Mouse (Mus musculus): Measurements from ENCODE around the gene Pigx.

Gene Pigx

DNA sequence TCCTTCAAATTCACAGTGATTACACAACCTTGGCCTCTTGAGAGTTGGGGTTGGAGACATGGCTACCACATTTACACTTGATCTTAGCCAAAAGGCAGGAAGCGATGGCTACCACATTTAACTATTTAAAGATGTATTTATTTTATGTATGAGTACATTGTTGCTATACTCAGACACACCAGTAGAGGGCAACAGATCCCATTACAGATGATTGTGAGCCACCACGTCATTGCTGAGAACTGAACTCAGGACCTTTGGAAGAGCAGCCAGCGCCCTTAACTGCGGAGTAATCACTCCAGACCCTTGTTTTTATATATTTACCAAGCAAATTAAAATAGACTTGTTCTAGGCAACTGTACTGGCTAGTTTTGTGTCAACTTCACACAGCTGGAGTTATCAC is 57.2 kb downstream of the Pigx start:
- DNase-seq = no peak

Data from embryo, embryonic 11 days (tissue).